Mouse (Mus musculus) intestine, postnatal 0 days (tissue): ENCODE results near the gene Nmnat2. TPM values are rescaled to one million over a fixed set of nuclear protein-coding genes. Genes with fewer than 3 reads are reported as not detected.
A peak's percentile ranks its signal among the peaks of the same experiment; 100 is the strongest.

Source experiments
- ATAC-seq: fragments of 200-750 bp; cut with Nextera tagmentation; 2 replicates; pipeline ENCODE4 v1.8.0; 2017; ENCODE audit warnings: mild to moderate bottlenecking, moderate TSS enrichment, moderate library complexity
- H3K27ac ChIP-seq: fragments of 300-500 bp; sonication (generic); 2 replicates; pipeline ENCODE4 v1.5.1; 2014; ENCODE audit warnings: mild to moderate bottlenecking, low read depth, low read length, moderate library complexity
- H3K27me3 ChIP-seq: fragments of 300-500 bp; sonication (generic); replicated peaks from 2 replicates; pipeline ENCODE4 v1.6.1; 2014; ENCODE audit warnings: low read length, mixed read lengths; ENCODE audit not compliant: control insufficient read depth, insufficient read depth
- H3K36me3 ChIP-seq: fragments of 300-500 bp; sonication (generic); 2 replicates; pipeline ENCODE4 v1.6.1; 2014; ENCODE audit warnings: mild to moderate bottlenecking, moderate library complexity; ENCODE audit not compliant: control insufficient read depth, insufficient read depth
- H3K4me1 ChIP-seq: fragments of 300-500 bp; sonication (generic); replicated peaks from 2 replicates; pipeline ENCODE4 v1.6.1; 2014; ENCODE audit warnings: antibody characterized with exemption, low read length, mixed read lengths; ENCODE audit not compliant: control insufficient read depth, insufficient read depth
- H3K4me2 ChIP-seq: fragments of 300-500 bp; sonication (generic); replicated peaks from 2 replicates; pipeline ENCODE4 v1.6.1; 2014; ENCODE audit warnings: low read depth, mild to moderate bottlenecking, moderate library complexity
- H3K4me3 ChIP-seq: fragments of 300-500 bp; sonication (generic); 2 replicates; pipeline ENCODE4 v1.5.1; 2014; ENCODE audit warnings: low read depth, low read length
- H3K9ac ChIP-seq: fragments of 300-500 bp; sonication (generic); 2 replicates; pipeline ENCODE4 v1.6.1; 2014; ENCODE audit warnings: mild to moderate bottlenecking, low read depth, low read length
- H3K9me3 ChIP-seq: fragments of 300-500 bp; sonication (generic); 2 replicates; pipeline ENCODE4 v1.6.1; 2016; ENCODE audit warnings: mixed run types; ENCODE audit not compliant: control insufficient read depth
- CTCF ChIP-seq: sonication (generic); IDR thresholded peaks from 2 replicates; pipeline ENCODE4 v1.5.1; 2016; ENCODE audit warnings: low read depth, mild to moderate bottlenecking, control low read depth, antibody characterized with exemption, moderate library complexity
- WGBS: fragments of 180-500 bp; shearing (Covaris S2); extraction: QIAGEN DNeasy Blood & Tissue Kit; methylation state at CpG from one replicate; pipeline ENCODE4 v1.1.7; 2014; 5-methylcytosine and 5-hydroxymethylcytosine counted together
- polyA plus RNA-seq: library from polyadenylated mRNA; unstranded; fragments of >200 nt; fragmentation: Nextera tagmentation; extraction: Ambion mirVana; gene quantifications from 2 replicates; pipeline ENCODE4 v1.2.1, GENCODE M21; 2015

Nmnat2 gene
- polyA plus RNA-seq, 1 experiment from 2014 or later, result 1.1 TPM

- TF ChIP-seq CTCF, result no peak
- ATAC-seq, result no peak
- H3K9me3 ChIP-seq, result no peaks in the 10 kb centered on the region
- H3K4me1 ChIP-seq, result no peaks in the 10 kb centered on the region
- H3K27ac ChIP-seq, result no peak overlapping the region; the same call in 1 of the 2 replicates
- H3K4me3 ChIP-seq, result no peak overlapping the region
- no peaks in the 10 kb centered on the region for H3K36me3 ChIP-seq
- no peaks in the 10 kb centered on the region for H3K27me3 ChIP-seq
- no peak overlapping the region for H3K9ac ChIP-seq
- 56% methylated on average over 6 of the region's 6 CpGs for WGBS
- H3K4me2 ChIP-seq, result no peak overlapping the region
Observed at GRCm38 (mm10) chr1:152992271-152993134, 37.7 kb downstream of the Nmnat2 start.

- 72% methylated on average over 6 of the region's 6 CpGs for WGBS
- H3K9ac ChIP-seq, result no peak overlapping the region
- H3K9me3 ChIP-seq, result no peaks in the 10 kb centered on the region
- no peak for ATAC-seq
- no peaks in the 10 kb centered on the region for H3K4me1 ChIP-seq
- H3K4me3 ChIP-seq, result no peak overlapping the region
- 0 out of 2 replicates have a peak, but pooled peaks have one; percentile 9 for TF ChIP-seq CTCF
- no peaks in the 10 kb centered on the region for H3K27me3 ChIP-seq
- H3K27ac ChIP-seq, result no peak overlapping the region
- H3K4me2 ChIP-seq, result no peak overlapping the region
- H3K36me3 ChIP-seq, result no peaks in the 10 kb centered on the region
Observed at GRCm38 (mm10) chr1:152993803-152994202, 39.0 kb downstream of the Nmnat2 start.

GRCm38 (mm10) chr1:152999983-153000382 lies 45.2 kb downstream of the Nmnat2 start:
- Histone ChIP-seq H3K27ac (no peak overlapping the region), H3K9me3 (no peaks in the 10 kb centered on the region), H3K4me3 (no peak overlapping the region), H3K4me1 (no peaks in the 10 kb centered on the region), H3K27me3 (no peaks in the 10 kb centered on the region), H3K9ac (no peak overlapping the region), H3K36me3 (no peaks in the 10 kb centered on the region), H3K4me2 (no peak overlapping the region)
- WGBS, result 79% methylated on average over 8 of the region's 8 CpGs
- TF ChIP-seq CTCF, result no peak
- no peak for ATAC-seq

GRCm38 (mm10) chr1:153000486-153001228 lies 45.9 kb downstream of the Nmnat2 start:
- H3K4me2 ChIP-seq, result no peak overlapping the region
- no peaks in the 10 kb centered on the region for H3K36me3 ChIP-seq
- H3K9me3 ChIP-seq, result no peaks in the 10 kb centered on the region
- TF ChIP-seq CTCF, result no peak
- H3K4me1 ChIP-seq, result no peaks in the 10 kb centered on the region
- 81% methylated on average over 6 of the region's 6 CpGs for WGBS
- no peak overlapping the region for H3K27ac ChIP-seq
- H3K9ac ChIP-seq, result no peak overlapping the region
- ATAC-seq, result no peak
- no peaks in the 10 kb centered on the region for H3K27me3 ChIP-seq
- no peak overlapping the region for H3K4me3 ChIP-seq

GRCm38 (mm10) chr1:153002295-153003050 lies 47.7 kb downstream of the Nmnat2 start:
- Histone ChIP-seq H3K36me3 (no peaks in the 10 kb centered on the region), H3K4me1 (no peaks in the 10 kb centered on the region), H3K27ac (no peak overlapping the region), H3K27me3 (no peaks in the 10 kb centered on the region), H3K4me3 (no peak overlapping the region), H3K4me2 (no peak overlapping the region), H3K9ac (no peak overlapping the region), H3K9me3 (no peaks in the 10 kb centered on the region)
- no peak for ATAC-seq
- 68% methylated on average over 11 of the region's 11 CpGs for WGBS
- TF ChIP-seq CTCF, result no peak

- ATAC-seq, result no peak
- Histone ChIP-seq H3K4me1 (no peaks in the 10 kb centered on the region), H3K36me3 (no peaks in the 10 kb centered on the region), H3K9me3 (no peaks in the 10 kb centered on the region), H3K27me3 (no peaks in the 10 kb centered on the region), H3K9ac (no peak overlapping the region), H3K4me3 (no peak overlapping the region), H3K4me2 (no peak overlapping the region), H3K27ac (no peak overlapping the region)
- no peak for TF ChIP-seq CTCF
- WGBS, result 90% methylated on average over 2 of the region's 2 CpGs
Observed at GRCm38 (mm10) chr1:153004472-153004871, 49.7 kb downstream of the Nmnat2 start.
